Mouse (Mus musculus): ENCODE results near the gene Ptcd3.

DNA sequence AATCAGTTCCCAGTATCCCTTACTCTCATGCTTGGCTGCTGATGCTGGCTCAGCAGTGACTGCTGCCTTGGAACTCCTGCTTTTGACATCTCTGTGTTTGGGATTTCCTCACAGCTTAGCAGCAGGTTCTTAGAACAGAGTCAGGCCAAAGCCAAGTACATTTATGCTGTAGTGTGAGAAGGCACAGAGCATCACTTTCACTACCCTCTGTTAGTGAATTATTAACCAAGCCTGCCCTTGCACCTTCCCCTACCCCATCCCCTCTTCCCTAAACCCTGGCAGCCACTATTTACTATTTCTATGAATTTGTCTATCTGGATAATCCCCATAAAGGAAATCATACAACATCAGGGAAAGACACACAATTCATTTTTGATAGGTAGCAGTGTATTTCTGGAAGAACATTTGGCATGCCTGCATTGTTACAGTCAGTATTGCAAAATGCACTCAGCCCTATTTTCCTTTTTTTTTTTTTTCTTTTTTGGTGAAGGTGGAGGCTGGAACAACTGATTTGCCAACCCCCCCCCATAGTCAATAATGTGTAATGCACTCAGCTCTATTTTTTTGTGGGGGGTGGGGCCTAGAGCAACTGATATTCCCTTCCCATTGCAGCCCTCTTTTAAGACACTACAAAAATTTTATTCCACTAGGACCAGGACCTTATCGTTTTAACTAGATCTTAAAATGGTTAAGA lies 67.8 kb downstream of the Ptcd3 start:
- no peak for TF ChIP-seq CTCF (IDR thresholded peaks at IDR 0.05)
- no peak for TF ChIP-seq EP300 (IDR thresholded peaks at IDR 0.05; ENCODE audit: insufficient read depth, low read depth, low read length)

Measured in heart, adult 2 months (tissue).